Mouse (Mus musculus): ENCODE measurements around the gene Ripply1. TPM values are rescaled to one million over a fixed set of nuclear protein-coding genes. Genes with fewer than 3 reads are reported as not detected.

Gene Ripply1
- total and polyA plus RNA-seq, 2 experiments from 2014 or later, result not detected

DNA sequence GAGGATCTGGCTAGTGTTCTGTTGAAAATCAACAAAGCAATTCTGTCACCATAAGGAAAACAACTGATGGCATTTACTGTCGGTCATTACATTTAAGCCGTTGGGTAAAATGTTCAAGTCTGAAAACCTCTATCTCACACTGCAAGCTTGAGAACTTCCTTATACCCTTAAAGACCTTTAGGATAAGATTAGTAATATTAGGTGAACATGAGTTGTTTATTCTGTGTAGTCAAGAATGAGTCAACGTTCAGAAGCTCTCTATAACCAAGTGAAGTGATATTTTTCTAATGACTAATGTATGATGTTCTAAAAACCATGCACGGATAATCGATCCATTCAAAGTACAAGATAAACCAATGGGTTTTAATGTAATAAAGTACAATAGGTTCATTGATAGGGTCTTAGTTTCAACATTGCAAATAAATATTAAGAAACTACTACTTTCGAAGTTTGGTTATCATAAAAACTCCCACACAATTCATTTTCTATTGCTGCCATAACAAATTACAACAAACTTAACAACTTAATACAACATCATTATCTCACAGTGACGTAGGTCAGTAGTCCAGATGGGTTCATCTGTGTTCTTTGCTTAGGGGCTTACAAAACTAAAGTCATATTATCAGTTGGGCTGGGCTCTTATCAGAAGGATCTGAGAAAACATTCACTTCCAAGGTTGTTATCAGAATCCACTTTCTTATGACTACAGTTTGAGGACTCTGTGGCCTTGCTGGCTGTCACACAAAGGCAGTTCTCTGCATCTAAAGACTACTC lies 12.1 kb upstream of the Ripply1 start:
- 86% methylated on average over 7 of the region's 7 CpGs for WGBS
- Histone ChIP-seq H3K4me1 (ENCODE audit: insufficient read depth, low read length) (no peaks in the 10 kb centered on the region), H3K4me2 (ENCODE audit: low read depth, low read length, poor library complexity, severe bottlenecking) (no peak overlapping the region), H3K27ac (ENCODE audit: low read depth, low read length) (no peak overlapping the region), H3K27me3 (ENCODE audit: insufficient read depth, low read length) (no peaks in the 10 kb centered on the region), H3K9ac (replicated peaks; ENCODE audit: low read length, poor library complexity, severe bottlenecking) (no peak overlapping the region), H3K36me3 (ENCODE audit: insufficient read depth, low read length) (no peaks in the 10 kb centered on the region), H3K4me3 (ENCODE audit: low read depth, low read length) (no peak overlapping the region), H3K9me3 (ENCODE audit: low read length) (no peaks in the 10 kb centered on the region)
- no peak for DNase-seq (ENCODE audit: low spot score)
- ATAC-seq (ENCODE audit: low FRiP score), result no peak
- no peak for TF ChIP-seq CTCF (IDR thresholded peaks at IDR 0.05)

DNA sequence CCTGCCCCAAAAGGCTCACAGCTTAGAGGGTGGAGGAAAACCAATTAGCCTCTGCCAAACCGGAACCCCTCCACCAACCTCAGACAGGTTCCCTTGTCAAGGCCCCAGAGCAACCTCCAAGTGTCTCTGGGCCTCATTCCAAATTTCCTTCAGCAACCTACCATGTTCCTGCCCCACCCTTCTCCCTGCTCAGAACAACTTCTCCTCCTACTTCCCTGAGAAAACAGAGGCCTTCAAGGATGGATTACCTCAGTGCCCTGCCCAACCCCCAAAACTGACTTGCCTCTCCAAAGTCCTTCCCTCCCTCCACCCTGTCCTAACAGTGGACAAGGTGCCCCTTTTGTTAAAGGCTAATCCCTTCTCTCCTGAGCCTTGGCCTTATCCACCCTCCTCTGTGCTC lies 3.6 kb upstream of the Ripply1 start:
- H3K27me3 ChIP-seq (ENCODE audit: insufficient read depth, low read length), result peaks cover 9% of the 10 kb centered on the region; the same call in 1 of the 2 replicates
- DNase-seq (ENCODE audit: low spot score) (no peak), ATAC-seq (ENCODE audit: low FRiP score) (no peak)
- H3K9me3 ChIP-seq (ENCODE audit: low read length), result no peaks in the 10 kb centered on the region
- H3K4me1 ChIP-seq (ENCODE audit: insufficient read depth, low read length), result no peaks in the 10 kb centered on the region
- no peak overlapping the region for H3K4me3 ChIP-seq (ENCODE audit: low read depth, low read length)
- 21% methylated on average over 1 of the region's 1 CpGs for WGBS
- no peak for TF ChIP-seq CTCF (IDR thresholded peaks at IDR 0.05)
- no peaks in the 10 kb centered on the region for H3K36me3 ChIP-seq (ENCODE audit: insufficient read depth, low read length)
- no peak overlapping the region for H3K4me2 ChIP-seq (ENCODE audit: low read depth, low read length, poor library complexity, severe bottlenecking)
- no peak overlapping the region for H3K27ac ChIP-seq (ENCODE audit: low read depth, low read length)
- no peak overlapping the region for H3K9ac ChIP-seq (replicated peaks; ENCODE audit: low read length, poor library complexity, severe bottlenecking)

DNA sequence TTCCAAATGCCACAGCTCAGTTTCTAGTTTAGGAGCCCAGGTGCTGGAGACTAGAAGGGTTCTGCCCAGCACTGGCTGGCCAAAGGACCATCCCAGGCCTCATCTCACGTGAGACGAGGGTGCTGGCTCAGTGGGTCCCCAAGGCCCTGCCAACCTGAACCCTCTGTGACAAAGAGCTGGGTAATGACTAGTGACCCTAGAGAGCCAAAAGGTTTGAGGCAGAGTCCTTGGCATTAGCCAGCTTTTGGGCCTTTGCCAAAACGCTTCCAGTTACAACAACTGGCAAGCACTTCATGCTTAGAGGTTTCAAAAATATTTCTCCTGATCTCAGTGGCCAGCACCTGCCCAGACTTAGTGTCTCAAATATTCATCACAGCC lies 881 bp upstream of the Ripply1 start:
- no peak for ATAC-seq (ENCODE audit: low FRiP score)

DNA sequence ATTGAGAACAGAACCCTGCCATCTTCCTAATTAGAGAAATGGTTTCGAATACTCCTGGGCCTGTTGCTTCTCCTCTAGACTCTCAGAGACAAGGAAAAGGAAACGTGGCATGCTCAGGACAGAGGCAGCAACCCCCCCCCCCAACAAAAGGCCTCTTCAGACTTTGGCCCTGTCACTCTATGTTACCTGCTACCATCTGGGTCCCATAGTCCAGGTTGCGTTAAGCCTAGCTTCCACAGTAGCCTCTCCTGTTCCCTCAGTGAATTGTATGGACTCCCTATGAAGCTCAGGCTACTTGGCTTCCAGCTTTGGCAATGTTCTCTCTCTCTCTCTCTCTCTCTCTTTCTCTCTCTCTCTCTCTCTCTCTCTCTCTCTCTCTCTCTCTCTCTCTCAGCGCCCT lies 590 bp downstream of the Ripply1 start:
- no peak overlapping the region for H3K9ac ChIP-seq (replicated peaks; ENCODE audit: low read length, poor library complexity, severe bottlenecking)
- H3K4me1 ChIP-seq (ENCODE audit: insufficient read depth, low read length), result no peaks in the 10 kb centered on the region
- no peaks in the 10 kb centered on the region for H3K36me3 ChIP-seq (ENCODE audit: insufficient read depth, low read length)
- no peaks in the 10 kb centered on the region for H3K9me3 ChIP-seq (ENCODE audit: low read length)
- H3K27me3 ChIP-seq (ENCODE audit: insufficient read depth, low read length), result peaks cover 15% of the 10 kb centered on the region; the same call in 1 of the 2 replicates
- no peak for TF ChIP-seq CTCF (IDR thresholded peaks at IDR 0.05)
- no peak overlapping the region for H3K4me3 ChIP-seq (ENCODE audit: low read depth, low read length)
- WGBS, result 81% methylated on average over 4 of the region's 4 CpGs
- ATAC-seq (ENCODE audit: low FRiP score) (no peak), DNase-seq (ENCODE audit: low spot score) (no peak)
- no peak overlapping the region for H3K27ac ChIP-seq (ENCODE audit: low read depth, low read length)
- no peak overlapping the region for H3K4me2 ChIP-seq (ENCODE audit: low read depth, low read length, poor library complexity, severe bottlenecking)

More for the DNA sequence above, 881 bp upstream of the Ripply1 start:
- WGBS, result 53% methylated on average over 3 of the region's 3 CpGs
- H3K9me3 ChIP-seq (ENCODE audit: low read length), result no peaks in the 10 kb centered on the region
- no peak overlapping the region for H3K27ac ChIP-seq (ENCODE audit: low read depth, low read length)
- peaks cover 15% of the 10 kb centered on the region; the same call in 1 of the 2 replicates for H3K27me3 ChIP-seq (ENCODE audit: insufficient read depth, low read length)
- TF ChIP-seq CTCF (IDR thresholded peaks at IDR 0.05), result no peak
- H3K4me3 ChIP-seq (ENCODE audit: low read depth, low read length), result no peak overlapping the region
- no peak overlapping the region for H3K4me2 ChIP-seq (ENCODE audit: low read depth, low read length, poor library complexity, severe bottlenecking)
- H3K9ac ChIP-seq (replicated peaks; ENCODE audit: low read length, poor library complexity, severe bottlenecking), result no peak overlapping the region
- peak; percentile 6 for DNase-seq (ENCODE audit: low spot score)
- H3K36me3 ChIP-seq (ENCODE audit: insufficient read depth, low read length), result no peaks in the 10 kb centered on the region
- H3K4me1 ChIP-seq (ENCODE audit: insufficient read depth, low read length), result no peaks in the 10 kb centered on the region

DNA sequence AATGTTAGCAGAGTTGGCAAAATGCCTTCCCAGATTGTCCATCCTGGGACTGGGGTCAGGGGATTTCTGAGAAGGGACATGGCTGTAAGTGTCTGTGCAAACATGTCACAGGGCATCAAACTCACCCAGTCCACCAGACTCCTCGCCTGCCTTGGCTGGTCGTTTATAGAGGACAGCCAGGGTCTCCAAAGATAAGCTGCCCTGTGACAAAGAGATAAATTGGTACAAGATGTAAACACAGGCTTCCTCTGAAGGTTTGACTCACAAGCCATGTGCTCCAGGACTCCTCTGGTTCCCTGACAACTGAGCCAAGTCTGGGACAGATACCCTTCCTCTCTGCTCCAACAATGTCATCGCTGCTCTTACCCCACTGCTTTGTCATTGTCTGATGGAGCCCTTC lies 1.2 kb downstream of the Ripply1 start:
- Histone ChIP-seq H3K9me3 (ENCODE audit: low read length) (no peaks in the 10 kb centered on the region), H3K36me3 (ENCODE audit: insufficient read depth, low read length) (no peaks in the 10 kb centered on the region), H3K4me1 (ENCODE audit: insufficient read depth, low read length) (no peaks in the 10 kb centered on the region), H3K27ac (ENCODE audit: low read depth, low read length) (no peak overlapping the region), H3K27me3 (ENCODE audit: insufficient read depth, low read length) (peaks cover 15% of the 10 kb centered on the region; the same call in 1 of the 2 replicates), H3K4me2 (ENCODE audit: low read depth, low read length, poor library complexity, severe bottlenecking) (no peak overlapping the region), H3K4me3 (ENCODE audit: low read depth, low read length) (no peak overlapping the region), H3K9ac (replicated peaks; ENCODE audit: low read length, poor library complexity, severe bottlenecking) (no peak overlapping the region)
- no peak for TF ChIP-seq CTCF (IDR thresholded peaks at IDR 0.05)
- peak; percentile 1 for DNase-seq (ENCODE audit: low spot score)
- WGBS, result 71% methylated on average over 3 of the region's 3 CpGs
- ATAC-seq (ENCODE audit: low FRiP score), result no peak

DNA sequence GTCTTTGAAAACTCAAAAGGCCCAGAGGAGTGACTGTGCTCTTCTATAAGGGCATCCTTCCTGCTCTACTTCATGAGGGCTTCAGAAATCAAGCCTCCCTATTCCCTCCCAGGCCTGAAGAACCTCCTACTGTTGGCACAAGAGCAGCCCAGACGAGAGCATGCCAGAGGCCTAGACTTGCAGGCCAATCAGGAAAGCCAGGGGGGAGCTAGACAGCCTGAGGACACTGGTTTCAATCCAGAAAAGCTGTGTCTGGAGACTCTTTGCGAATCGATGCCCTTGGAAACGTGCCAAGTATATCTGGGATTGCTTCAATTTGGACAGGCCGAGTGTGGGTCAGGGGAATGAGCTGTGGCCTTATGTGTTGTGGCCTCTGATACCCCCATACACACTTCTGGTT lies 2.8 kb downstream of the Ripply1 start:
- ATAC-seq (ENCODE audit: low FRiP score) (no peak), DNase-seq (ENCODE audit: low spot score) (no peak)
- no peak overlapping the region for H3K4me3 ChIP-seq (ENCODE audit: low read depth, low read length)
- H3K9ac ChIP-seq (replicated peaks; ENCODE audit: low read length, poor library complexity, severe bottlenecking), result no peak overlapping the region
- TF ChIP-seq CTCF (IDR thresholded peaks at IDR 0.05), result no peak
- peaks cover 15% of the 10 kb centered on the region; the same call in 1 of the 2 replicates for H3K27me3 ChIP-seq (ENCODE audit: insufficient read depth, low read length)
- H3K4me1 ChIP-seq (ENCODE audit: insufficient read depth, low read length), result no peaks in the 10 kb centered on the region
- no peak overlapping the region for H3K27ac ChIP-seq (ENCODE audit: low read depth, low read length)
- 66% methylated on average over 5 of the region's 5 CpGs for WGBS
- H3K4me2 ChIP-seq (ENCODE audit: low read depth, low read length, poor library complexity, severe bottlenecking), result no peak overlapping the region
- H3K9me3 ChIP-seq (ENCODE audit: low read length), result no peaks in the 10 kb centered on the region
- H3K36me3 ChIP-seq (ENCODE audit: insufficient read depth, low read length), result no peaks in the 10 kb centered on the region
